Mouse (Mus musculus) limb, embryonic 10.5 days (tissue): ENCODE results near the gene Btnl9. TPM values are rescaled to one million over a fixed set of nuclear protein-coding genes. Genes with fewer than 3 reads are reported as not detected.

Experiments used
- DNase-seq: peaks from one replicate; pipeline ENCODE4 v3.0.0-alpha.2; 2017; ENCODE audit warnings: low spot score
- H3K27ac ChIP-seq: fragments of 300-500 bp; sonication (generic); 2 replicates; pipeline ENCODE4 v1.5.1; 2016; ENCODE audit warnings: mild to moderate bottlenecking
- H3K27me3 ChIP-seq: fragments of 300-500 bp; sonication (generic); 2 replicates; pipeline ENCODE4 v1.6.1; 2016; ENCODE audit warnings: low read depth, mild to moderate bottlenecking; ENCODE audit not compliant: poor library complexity, severe bottlenecking
- H3K36me3 ChIP-seq: fragments of 300-500 bp; sonication (generic); 2 replicates; pipeline ENCODE4 v1.6.1; 2016; ENCODE audit warnings: mild to moderate bottlenecking, moderate library complexity
- H3K4me1 ChIP-seq: fragments of 300-500 bp; sonication (generic); 2 replicates; pipeline ENCODE4 v1.6.1; 2016
- H3K4me3 ChIP-seq: fragments of 300-500 bp; sonication (generic); 2 replicates; pipeline ENCODE4 v1.5.1; 2016; ENCODE audit warnings: mild to moderate bottlenecking, moderate library complexity
- H3K9me3 ChIP-seq: fragments of 300-500 bp; sonication (generic); replicated peaks from 2 replicates; pipeline ENCODE4 v1.6.1; 2016; ENCODE audit warnings: mild to moderate bottlenecking
- WGBS: fragments of 180-500 bp; shearing (Covaris S2); methylation state at CpG from one replicate; pipeline ENCODE4 v1.1.7; 2016; 5-methylcytosine and 5-hydroxymethylcytosine counted together
- polyA plus RNA-seq: library from polyadenylated mRNA; unstranded; fragments of >200 nt; fragmentation: Nextera tagmentation; extraction: Ambion mirVana; gene quantifications from 2 replicates; pipeline ENCODE4 v1.2.1, GENCODE M21; 2016

Gene Btnl9
- polyA plus RNA-seq: 0.34 TPM in 1 of 2 replicates, not detected in the other

DNA sequence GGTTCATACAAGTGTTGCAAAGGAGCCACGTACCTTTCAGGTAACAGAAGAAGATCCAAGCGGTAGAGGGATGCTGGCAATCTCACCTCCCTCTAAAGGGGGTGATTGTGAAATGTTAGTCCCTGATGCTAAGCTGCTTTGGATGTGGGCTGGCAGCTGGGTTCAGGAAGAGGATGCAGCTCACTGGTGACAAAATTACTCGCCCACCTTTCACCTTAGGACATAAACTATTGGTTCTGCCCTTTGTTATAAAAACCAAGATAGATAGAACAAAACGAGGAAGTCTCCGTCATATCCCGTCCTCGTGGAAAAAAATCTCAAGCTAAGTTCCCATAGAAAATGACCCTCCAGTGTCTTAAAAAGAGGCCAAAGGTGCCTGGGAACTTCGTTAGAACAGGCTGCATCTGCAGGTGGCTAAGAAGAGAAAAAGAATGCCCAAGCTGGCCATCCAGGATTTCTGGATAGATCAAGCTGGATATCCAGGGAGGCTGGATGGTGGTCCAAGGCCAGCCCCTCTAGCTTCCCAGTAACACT, at the start of gene Btnl9:
Btnl9 (minus strand) TSS at position 205 of the 534 bp plus-strand sequence.
- Histone ChIP-seq H3K27ac (no peak within 1 kb of the TSS), H3K4me1 (no peaks in the 10 kb centered on the region), H3K36me3 (no peaks in the 10 kb centered on the region), H3K4me3 (no peak within 1 kb of the TSS), H3K9me3 (no peaks in the 10 kb centered on the region), H3K27me3 (no peaks in the 10 kb centered on the region)
- 86% methylated on average over 8 of the region's 8 CpGs for WGBS
- no peak for DNase-seq

DNA sequence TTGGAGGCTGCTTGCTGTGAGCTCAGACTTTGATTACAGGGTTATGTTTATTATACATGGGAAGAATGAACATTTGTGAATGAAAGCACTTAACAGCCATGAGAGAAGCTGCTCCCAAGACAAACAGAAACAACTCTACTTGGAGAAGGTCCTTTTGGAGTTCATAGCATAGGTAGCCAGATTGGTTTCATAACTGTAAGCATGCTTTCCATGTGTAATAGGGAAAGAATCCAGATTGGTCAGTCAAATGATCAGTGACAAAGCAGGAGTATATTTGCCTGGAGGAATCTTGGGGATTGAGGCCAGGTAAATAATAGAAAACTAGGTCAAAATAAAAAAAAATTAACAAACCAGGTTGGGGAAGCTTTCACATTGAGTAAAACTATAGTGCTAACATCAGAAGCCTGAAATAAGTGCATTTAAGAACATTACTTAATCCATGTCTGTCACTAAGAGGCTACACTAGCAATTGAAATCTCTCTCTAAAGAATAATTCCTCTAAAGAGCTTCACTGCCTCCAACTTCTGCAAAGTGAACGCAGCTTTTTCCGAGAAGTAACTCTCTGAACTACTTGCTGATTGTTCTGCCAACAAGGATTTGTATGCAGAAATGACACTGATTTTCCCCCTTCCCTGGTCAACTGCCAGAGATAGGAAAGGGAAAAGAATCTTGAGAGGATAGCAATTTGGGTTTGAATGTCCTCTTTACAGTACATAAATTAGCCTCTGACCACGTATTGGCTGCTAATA, 48.7 kb upstream of the Btnl9 start:
- Histone ChIP-seq H3K4me3 (no peak overlapping the region), H3K9me3 (no peaks in the 10 kb centered on the region), H3K4me1 (no peaks in the 10 kb centered on the region), H3K27me3 (no peaks in the 10 kb centered on the region), H3K36me3 (no peaks in the 10 kb centered on the region), H3K27ac (no peak overlapping the region)
- no peak for DNase-seq
- 82% methylated on average over 3 of the region's 3 CpGs for WGBS

DNA sequence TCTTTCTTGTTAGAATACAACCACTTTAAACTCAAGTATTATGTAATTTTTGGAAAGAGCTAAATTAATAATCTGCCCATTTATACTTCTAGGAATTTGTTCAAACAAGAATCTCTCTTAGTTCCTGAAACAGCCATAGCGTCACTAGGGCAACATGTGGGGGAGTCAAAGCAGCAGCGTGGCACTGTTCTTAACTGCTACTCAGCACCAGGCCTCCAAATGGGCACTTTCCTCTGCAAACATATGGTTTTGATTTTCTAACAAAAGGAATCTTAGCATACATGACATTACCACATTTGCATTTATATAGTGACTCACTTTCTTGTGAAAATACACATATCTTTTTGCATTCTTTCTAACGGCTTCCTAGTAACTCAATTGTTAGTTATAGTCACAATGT, 45.8 kb upstream of the Btnl9 start:
- H3K27ac ChIP-seq: no peak overlapping the region
- no peak for DNase-seq
- H3K36me3 ChIP-seq: no peaks in the 10 kb centered on the region
- no peak overlapping the region for H3K4me3 ChIP-seq
- no peaks in the 10 kb centered on the region for H3K9me3 ChIP-seq
- WGBS: 85% methylated on average over 3 of the region's 3 CpGs
- H3K27me3 ChIP-seq: no peaks in the 10 kb centered on the region
- no peaks in the 10 kb centered on the region for H3K4me1 ChIP-seq

GRCm38 (mm10) chr11:49224455-49224854, 37.5 kb upstream of the Btnl9 start:
- Histone ChIP-seq H3K4me3 (no peak overlapping the region), H3K27ac (no peak overlapping the region), H3K9me3 (no peaks in the 10 kb centered on the region), H3K4me1 (no peaks in the 10 kb centered on the region), H3K36me3 (0 out of 2 replicates have a peak, but pooled peaks cover 3% of the 10 kb centered on the region), H3K27me3 (no peaks in the 10 kb centered on the region)
- 72% methylated on average over 1 of the region's 1 CpGs for WGBS
- DNase-seq: no peak

GRCm38 (mm10) chr11:49219271-49219670, 32.3 kb upstream of the Btnl9 start:
- Histone ChIP-seq H3K9me3 (no peaks in the 10 kb centered on the region), H3K36me3 (peaks cover 49% of the 10 kb centered on the region), H3K4me1 (no peaks in the 10 kb centered on the region), H3K27me3 (no peaks in the 10 kb centered on the region), H3K4me3 (no peak overlapping the region), H3K27ac (no peak overlapping the region)
- 96% methylated on average over 2 of the region's 2 CpGs for WGBS
- no peak for DNase-seq

GRCm38 (mm10) chr11:49213505-49213904, 26.5 kb upstream of the Btnl9 start:
- no peaks in the 10 kb centered on the region for H3K9me3 ChIP-seq
- peaks cover 77% of the 10 kb centered on the region for H3K36me3 ChIP-seq
- no peak overlapping the region for H3K27ac ChIP-seq
- WGBS: 98% methylated on average over 1 of the region's 1 CpGs
- no peak overlapping the region for H3K4me3 ChIP-seq
- no peaks in the 10 kb centered on the region for H3K27me3 ChIP-seq
- H3K4me1 ChIP-seq: no peaks in the 10 kb centered on the region
- DNase-seq: no peak

- Histone ChIP-seq H3K36me3 (peaks cover 73% of the 10 kb centered on the region), H3K27me3 (no peaks in the 10 kb centered on the region), H3K4me3 (no peak overlapping the region), H3K27ac (no peak overlapping the region), H3K9me3 (no peaks in the 10 kb centered on the region), H3K4me1 (no peaks in the 10 kb centered on the region)
- no peak for DNase-seq
These were observed 25.6 kb upstream of the Btnl9 start for GRCm38 (mm10) chr11:49212577-49212976.

GRCm38 (mm10) chr11:49207495-49207894, 20.5 kb upstream of the Btnl9 start:
- Histone ChIP-seq H3K4me1 (peaks cover 9% of the 10 kb centered on the region; the same call in 1 of the 2 replicates), H3K4me3 (no peak overlapping the region), H3K36me3 (peaks cover 38% of the 10 kb centered on the region), H3K27me3 (no peaks in the 10 kb centered on the region), H3K9me3 (no peaks in the 10 kb centered on the region), H3K27ac (no peak overlapping the region)
- WGBS: 97% methylated on average over 1 of the region's 1 CpGs
- no peak for DNase-seq

GRCm38 (mm10) chr11:49205080-49205590, 18.2 kb upstream of the Btnl9 start:
- Histone ChIP-seq H3K27me3 (no peaks in the 10 kb centered on the region), H3K4me3 (peak overlapping the region; percentile 89), H3K36me3 (peaks cover 22% of the 10 kb centered on the region), H3K27ac (no peak overlapping the region), H3K4me1 (peaks cover 16% of the 10 kb centered on the region), H3K9me3 (no peaks in the 10 kb centered on the region)
- DNase-seq: no peak
- 90% methylated on average over 6 of the region's 6 CpGs for WGBS

GRCm38 (mm10) chr11:49203771-49204497, 17.0 kb upstream of the Btnl9 start:
- H3K4me3 ChIP-seq: peak overlapping the region; percentile 89
- no peaks in the 10 kb centered on the region for H3K9me3 ChIP-seq
- H3K4me1 ChIP-seq: peaks cover 16% of the 10 kb centered on the region
- H3K27ac ChIP-seq: peak overlapping the region; percentile 100
- under 1% methylated on average over 24 of the region's 24 CpGs for WGBS
- H3K36me3 ChIP-seq: peaks cover 22% of the 10 kb centered on the region
- no peaks in the 10 kb centered on the region for H3K27me3 ChIP-seq
- DNase-seq: peak; percentile 80

GRCm38 (mm10) chr11:49203129-49203768, 16.3 kb upstream of the Btnl9 start, which contains the start of gene Zfp62:
Gene Zfp62 (plus strand): TSS chr11:49203292.
- Histone ChIP-seq H3K4me3 (peak within 1 kb of the TSS; percentile 89), H3K27ac (peak within 1 kb of the TSS; percentile 100), H3K9me3 (no peaks in the 10 kb centered on the region), H3K36me3 (peaks cover 19% of the 10 kb centered on the region), H3K27me3 (no peaks in the 10 kb centered on the region), H3K4me1 (peaks cover 16% of the 10 kb centered on the region)
- under 1% methylated on average over 47 of the region's 47 CpGs for WGBS
- peak; percentile 96 for DNase-seq

DNA sequence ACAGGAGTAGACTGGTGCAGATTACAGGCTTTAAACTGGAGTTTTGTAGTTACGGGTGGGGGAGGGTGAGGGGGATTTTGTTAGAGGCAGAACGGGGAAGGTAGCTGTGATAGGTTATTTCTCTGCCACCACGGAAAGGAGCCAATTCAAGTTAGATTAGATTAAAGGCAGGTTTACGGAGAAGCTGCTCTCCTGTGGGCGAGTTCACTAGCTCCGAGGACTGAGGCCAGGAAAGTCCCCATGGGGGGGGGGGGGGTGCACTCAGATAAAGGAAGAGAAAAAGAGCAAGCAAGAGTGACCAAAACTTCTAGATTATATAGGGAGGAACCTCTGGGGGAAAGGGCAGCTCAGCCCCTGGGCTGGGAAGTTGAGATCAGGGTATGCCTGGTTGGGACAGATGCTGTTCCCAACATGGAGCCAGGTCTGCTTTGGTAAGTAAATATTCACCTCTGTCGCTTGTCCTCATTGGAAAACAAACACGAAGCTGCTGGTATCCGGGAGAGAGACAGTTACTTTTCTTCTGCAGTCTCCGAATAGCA, 15.6 kb upstream of the Btnl9 start:
- WGBS: 9% methylated on average over 10 of the region's 10 CpGs
- peaks cover 16% of the 10 kb centered on the region for H3K4me1 ChIP-seq
- H3K4me3 ChIP-seq: peak overlapping the region; percentile 89
- H3K27me3 ChIP-seq: no peaks in the 10 kb centered on the region
- no peaks in the 10 kb centered on the region for H3K9me3 ChIP-seq
- peak overlapping the region; percentile 100 for H3K27ac ChIP-seq
- H3K36me3 ChIP-seq: peaks cover 16% of the 10 kb centered on the region
- peak; percentile 52 for DNase-seq
